Mouse (Mus musculus) hindbrain, embryonic 14.5 days (tissue): ENCODE data around the gene Gm3327. TPM values are rescaled to one million over a fixed set of nuclear protein-coding genes. Genes with fewer than 3 reads are reported as not detected.

Experiments
- polyA plus RNA-seq: library from polyadenylated mRNA; unstranded; fragments of >200 nt; fragmentation: Nextera tagmentation; extraction: Ambion mirVana; gene quantifications from 2 replicates; pipeline ENCODE4 v1.2.1, GENCODE M21; 2014

The Gm3327 gene
- polyA plus RNA-seq, 1 experiment from 2014 or later, result not detected

Other genes starting within 250 kb of the Gm3327 start
- not detected in 2 replicates for gene Ear1, start 248.3 kb upstream of the Gm3327 start, polyA plus RNA-seq
- not detected in 2 replicates for gene Ear10, start 200.3 kb upstream of the Gm3327 start, polyA plus RNA-seq
- 6.7 and 8.6 TPM in 2 replicates for gene Gm8113, start 198.5 kb upstream of the Gm3327 start, polyA plus RNA-seq
- not detected in 2 replicates for gene Ang5, start 166.8 kb upstream of the Gm3327 start, polyA plus RNA-seq
- gene Ang6, start 121.6 kb upstream of the Gm3327 start, polyA plus RNA-seq, result not detected in 2 replicates
- gene Ear2, start 21.2 kb upstream of the Gm3327 start, polyA plus RNA-seq, result not detected in 2 replicates
- gene Gm8212, start 73.8 kb downstream of the Gm3327 start, polyA plus RNA-seq, result not detected in 2 replicates
- not detected in 2 replicates for gene 4930503E14Rik, start 89.4 kb downstream of the Gm3327 start, polyA plus RNA-seq
- gene Gm8220, start 161.7 kb downstream of the Gm3327 start, polyA plus RNA-seq, result not detected in 2 replicates
- not detected in 2 replicates for gene Gm5930, start 214.7 kb downstream of the Gm3327 start, polyA plus RNA-seq
- 0.16 TPM in 1 of 2 replicates, not detected in the other for gene Gm8229, start 241.5 kb downstream of the Gm3327 start, polyA plus RNA-seq